In genomic region chr9:66510944-66511343, GRCm38 (mm10) we compare ENCODE assay signal across 7 mouse cellular contexts. TPM values are rescaled to one million over a fixed set of nuclear protein-coding genes. Genes with fewer than 3 reads are reported as not detected.
A peak's percentile ranks its signal among the peaks of the same experiment; 100 is the strongest.
DNase-seq lines count a peak whose midpoint lies in the region; ATAC-seq and TF ChIP-seq lines count a peak whose summit lies in the region.

No protein-coding gene starts in this region.

- H3K27ac ChIP-seq in cerebellum, adult 2 months (ENCODE audit: insufficient read depth, low read length): peak overlapping the region; percentile 92; the same call in 1 of the 2 replicates
- H3K27ac ChIP-seq in heart, embryonic 16.5 days (ENCODE audit: low read length): peak overlapping the region; percentile 99
- H3K27ac ChIP-seq in limb, embryonic 15.5 days: peak overlapping the region; percentile 97

- H3K4me2 ChIP-seq in heart, embryonic 16.5 days (ENCODE audit: low read depth, low read length): peak overlapping the region; percentile 99
- H3K4me2 ChIP-seq in limb, embryonic 15.5 days: peak overlapping the region; percentile 80

- TF ChIP-seq CTCF in cerebellum, adult 2 months (IDR thresholded peaks at IDR 0.05; ENCODE audit: borderline replicate concordance, insufficient read depth, low read depth, low read length): no peak

- no peak for ATAC-seq in megakaryocyte, adult 5-6 weeks (ENCODE audit: poor library complexity, severe bottlenecking)
- ATAC-seq in heart, embryonic 16.5 days (replicated peaks; ENCODE audit: extremely low read depth, insufficient read depth, low FRiP score): no peak
- no peak for ATAC-seq in limb, embryonic 15.5 days (ENCODE audit: insufficient number of reproducible peaks, low FRiP score, low TSS enrichment, low read depth)

- peak overlapping the region; percentile 96 for H3K4me3 ChIP-seq in megakaryocyte, embryonic 14.5 days (replicated peaks)
- H3K4me3 ChIP-seq in cerebellum, adult 2 months (replicated peaks; ENCODE audit: insufficient read depth, low read depth, low read length): peak overlapping the region; percentile 48
- peak overlapping the region; percentile 80 for H3K4me3 ChIP-seq in heart, embryonic 16.5 days (ENCODE audit: low read length)
- H3K4me3 ChIP-seq in limb, embryonic 15.5 days: peak overlapping the region; percentile 59

- no peaks in the 10 kb centered on the region for H3K9me3 ChIP-seq in megakaryocyte, embryonic 14.5 days
- H3K9me3 ChIP-seq in heart, embryonic 16.5 days (replicated peaks; ENCODE audit: control insufficient read depth, low read length): no peaks in the 10 kb centered on the region
- H3K9me3 ChIP-seq in limb, embryonic 15.5 days: no peaks in the 10 kb centered on the region

- no peaks in the 10 kb centered on the region for H3K27me3 ChIP-seq in megakaryocyte, embryonic 14.5 days (replicated peaks)
- H3K27me3 ChIP-seq in cerebellum, adult 2 months (ENCODE audit: control insufficient read depth, insufficient read depth, low read length): no peaks in the 10 kb centered on the region
- no peaks in the 10 kb centered on the region for H3K27me3 ChIP-seq in heart, embryonic 16.5 days (ENCODE audit: control insufficient read depth, insufficient read depth, low read length)
- no peaks in the 10 kb centered on the region for H3K27me3 ChIP-seq in limb, embryonic 15.5 days
- no peaks in the 10 kb centered on the region for H3K27me3 ChIP-seq in splenic B cell, adult 2 months (ENCODE audit: control insufficient read depth, insufficient read depth, low read length, poor library complexity, severe bottlenecking)

- H3K9ac ChIP-seq in heart, embryonic 16.5 days (ENCODE audit: low read length): peak overlapping the region; percentile 91
- H3K9ac ChIP-seq in limb, embryonic 15.5 days: peak overlapping the region; percentile 58

- 0% methylated on average over 2 of the region's 2 CpGs for WGBS in cerebellum, adult 2 months
- 7% methylated on average over 2 of the region's 2 CpGs for WGBS in heart, embryonic 16.5 days
- 5% methylated on average over 2 of the region's 2 CpGs for WGBS in limb, embryonic 15.5 days

- H3K4me1 ChIP-seq in megakaryocyte, embryonic 14.5 days: peaks cover 100% of the 10 kb centered on the region
- peaks cover 43% of the 10 kb centered on the region for H3K4me1 ChIP-seq in cerebellum, adult 2 months (ENCODE audit: control insufficient read depth, insufficient read depth, low read length)
- peaks cover 25% of the 10 kb centered on the region for H3K4me1 ChIP-seq in heart, embryonic 16.5 days (ENCODE audit: control insufficient read depth, insufficient read depth, low read length)
- H3K4me1 ChIP-seq in limb, embryonic 15.5 days: peaks cover 28% of the 10 kb centered on the region

- DNase-seq in cerebellum, adult 2 months: peak; percentile 57 to 72
- DNase-seq in splenic B cell, adult 2 months (ENCODE audit: low read depth, low spot score): peak; percentile 18
- DNase-seq in urinary bladder, postnatal 4 days (ENCODE audit: low spot score in 2 of 2): no peak

- H3K36me3 ChIP-seq in megakaryocyte, embryonic 14.5 days (replicated peaks; ENCODE audit: low read length): peaks cover 82% of the 10 kb centered on the region
- peaks cover 7% of the 10 kb centered on the region for H3K36me3 ChIP-seq in heart, embryonic 16.5 days (ENCODE audit: control insufficient read depth, insufficient read depth)
- peaks cover 41% of the 10 kb centered on the region for H3K36me3 ChIP-seq in limb, embryonic 15.5 days
- no peaks in the 10 kb centered on the region; the same call in 1 of the 2 replicates for H3K36me3 ChIP-seq in splenic B cell, adult 2 months (ENCODE audit: control insufficient read depth, insufficient read depth, low read length, poor library complexity, severe bottlenecking)

- no peak for TF ChIP-seq POLR2A in cerebellum, adult 2 months (IDR thresholded peaks at IDR 0.05; ENCODE audit: borderline replicate concordance, insufficient read depth, low read length)

RNA-seq across cellular contexts. Expression of gene Fbxl22, which starts 3.4 kb away (rescaled TPM):
- 0.62 and 2.3 TPM in 2 replicates for polyA plus RNA-seq in megakaryocyte, embryonic 14.5 days (2012; ENCODE audit: insufficient read depth, low replicate concordance)
- total RNA-seq in megakaryocyte, adult 5-6 weeks (2015): 0.52 and 0.76 TPM in 2 replicates
- total RNA-seq in megakaryocyte, adult 5-6 weeks (2017): 0.55 and 1.2 TPM in 2 replicates
- polyA plus RNA-seq in cerebellum, adult 2 months (2012; rRNA removed): 3.2 and 3.4 TPM in 2 replicates
- 86.1 and 87.5 TPM in 2 replicates for polyA plus RNA-seq in heart, embryonic 16.5 days (2015; fragmentation: Nextera tagmentation; extraction: Ambion mirVana)
- 4.8 and 9.1 TPM in 2 replicates for polyA plus RNA-seq in limb, embryonic 15.5 days (2015; fragmentation: Nextera tagmentation; extraction: Ambion mirVana)

Comparison
In these comparisons a context has a peak if more than half of its experiments do, and no peak if none do; other contexts are left out.
1. DNase-seq: peak in cerebellum, adult 2 months (2 of 2) and splenic B cell, adult 2 months (single experiment); none in urinary bladder, postnatal 4 days (0 of 2).
2. Peak in every context shown above with its lines, with median percentiles within 50 percentile points of each other: H3K4me3 ChIP-seq and H3K27ac ChIP-seq.